Mouse (Mus musculus): Measurements from ENCODE around the gene Prkce.

GRCm38 (mm10) chr17:86376389-86376788, 208.8 kb downstream of the Prkce start:
- TF ChIP-seq CTCF (IDR thresholded peaks at IDR 0.05; ENCODE audit: insufficient read depth, low read depth, low read length) = no peak
- no peak for TF ChIP-seq POLR2A (IDR thresholded peaks at IDR 0.05; ENCODE audit: insufficient read depth, low read depth, low read length)
